Mouse (Mus musculus) myocyte (in vitro differentiated cells): ENCODE data around the gene Klhl24. TPM values are rescaled to one million over a fixed set of nuclear protein-coding genes. Genes with fewer than 3 reads are reported as not detected.

ENCODE experiments used
- H3K27me3 ChIP-seq: one replicate; pipeline ENCODE4 v1.6.1; 2011; ENCODE audit not compliant: control insufficient read depth, insufficient read depth, insufficient read length
- H3K36me3 ChIP-seq: one replicate; pipeline ENCODE4 v1.6.1; 2011; ENCODE audit not compliant: control insufficient read depth, insufficient read depth
- H3K4me2 ChIP-seq: one replicate; pipeline ENCODE4 v1.6.1; 2011; ENCODE audit warnings: low read depth, control low read depth
- H3K4me3 ChIP-seq: one replicate; pipeline ENCODE4 v1.5.1; 2011; ENCODE audit warnings: mild to moderate bottlenecking, control low read depth, moderate library complexity
- H3K79me2 ChIP-seq: one replicate; pipeline ENCODE4 v1.6.1; 2011; ENCODE audit not compliant: control insufficient read depth, insufficient read depth
- H3ac ChIP-seq: one replicate; pipeline ENCODE4 v1.6.1; 2011; ENCODE audit not compliant: control insufficient read depth, insufficient read length
- CEBPB ChIP-seq: IDR thresholded peaks from 2 replicates; pipeline ENCODE4 v1.6.1; 2011; ENCODE audit warnings: mild to moderate bottlenecking, moderate library complexity; ENCODE audit not compliant: poor library complexity, insufficient read depth, severe bottlenecking
- E2F4 ChIP-seq: IDR thresholded peaks from one replicate; pipeline ENCODE4 v1.6.1; 2011; ENCODE audit warnings: mild to moderate bottlenecking, control low read depth, moderate library complexity; ENCODE audit not compliant: insufficient read depth
- MAX ChIP-seq: IDR thresholded peaks from one replicate; pipeline ENCODE4 v1.6.1; 2011; ENCODE audit warnings: low read depth, mild to moderate bottlenecking, control low read depth
- MYOD1 ChIP-seq, 3 experiments: IDR thresholded peaks; one replicate each; pipeline ENCODE4 v1.6.1; 2011; ENCODE audit warnings: control low read depth in 2 of 3, low read depth in 2 of 3, mild to moderate bottlenecking in 2 of 3, moderate library complexity in 1 of 3; ENCODE audit not compliant: insufficient read length in 2 of 3, control insufficient read depth in 1 of 3
- MYOG ChIP-seq, 3 experiments: IDR thresholded peaks; one replicate each; pipeline ENCODE4 v1.6.1; 2011; ENCODE audit warnings: control low read depth in 2 of 3, low read depth in 2 of 3, mild to moderate bottlenecking in 2 of 3; ENCODE audit not compliant: insufficient read length in 2 of 3, control insufficient read depth in 1 of 3, insufficient read depth in 1 of 3
- POLR2A ChIP-seq: IDR thresholded peaks from one replicate; pipeline ENCODE4 v1.6.1; 2011; ENCODE audit warnings: low read depth, mild to moderate bottlenecking, control low read depth, moderate library complexity; ENCODE audit not compliant: insufficient read length
- POLR2AphosphoS2 ChIP-seq: IDR thresholded peaks from one replicate; pipeline ENCODE4 v1.6.1; 2011; ENCODE audit warnings: low read depth, control low read depth; ENCODE audit not compliant: insufficient read length
- REST ChIP-seq: IDR thresholded peaks from one replicate; pipeline ENCODE4 v1.6.1; 2011; ENCODE audit warnings: mild to moderate bottlenecking, control low read depth, moderate library complexity; ENCODE audit not compliant: insufficient read depth, insufficient read length
- SRF ChIP-seq: IDR thresholded peaks from one replicate; pipeline ENCODE4 v1.6.1; 2011; ENCODE audit warnings: low read depth; ENCODE audit not compliant: control insufficient read depth, insufficient read length
- TCF12 ChIP-seq: IDR thresholded peaks from one replicate; pipeline ENCODE4 v1.6.1; 2011; ENCODE audit warnings: mild to moderate bottlenecking, control low read depth; ENCODE audit not compliant: poor library complexity, insufficient read depth, severe bottlenecking
- TCF3 ChIP-seq: IDR thresholded peaks from one replicate; pipeline ENCODE4 v1.6.1; 2011; ENCODE audit warnings: low read depth, control low read depth; ENCODE audit not compliant: insufficient read length
- USF1 ChIP-seq: IDR thresholded peaks from one replicate; pipeline ENCODE4 v1.6.1; 2011; ENCODE audit warnings: low read depth, mild to moderate bottlenecking, control low read depth, moderate library complexity
- polyA plus RNA-seq: library from polyadenylated mRNA; unstranded; fragments of >200 nt; fragmentation: generic; extraction: Trizol; gene quantifications from one replicate; pipeline ENCODE4 v1.2.1, GENCODE M21; 2012; ENCODE audit warnings: missing spikeins

Klhl24 gene
- polyA plus RNA-seq = 11.3 TPM

DNA sequence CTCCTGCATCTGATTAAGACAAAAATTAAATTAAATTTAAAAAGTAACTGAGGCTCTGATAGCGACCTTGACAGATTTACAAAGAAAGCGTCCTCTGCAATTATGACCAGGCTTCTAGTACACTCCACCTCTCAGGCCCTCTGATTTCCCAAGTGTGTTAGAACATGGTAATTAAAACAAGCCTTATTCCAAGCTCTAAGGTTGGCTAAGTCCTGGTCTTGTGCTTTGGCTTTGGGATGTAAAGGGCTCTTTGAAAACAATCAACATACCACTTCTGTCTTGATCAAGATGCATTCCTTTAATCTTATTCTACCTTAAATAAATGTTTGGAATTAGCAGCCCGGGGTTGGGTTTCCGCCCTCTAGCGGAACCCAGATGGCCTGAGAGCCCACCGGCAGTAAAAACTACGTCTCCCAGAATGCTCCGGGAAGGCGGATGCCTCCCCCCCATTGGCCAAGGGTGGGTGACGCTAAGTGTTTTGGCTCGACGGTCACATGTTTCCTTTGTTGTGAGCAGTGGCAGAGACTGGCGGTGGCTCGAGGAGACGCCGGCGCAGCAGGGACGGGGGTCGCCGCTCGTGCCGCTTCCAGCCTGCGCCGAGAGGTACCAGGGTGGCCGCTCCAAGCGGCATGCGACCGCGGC is at the start of gene Klhl24:
Gene Klhl24, plus strand, starts transcription at position 474 of the 642 bp plus-strand sequence.
- TF ChIP-seq MAX (no peak), USF1 (peak; percentile 79), MYOG (IDR thresholded peaks at IDR 0.05; ENCODE audit: control insufficient read depth in 1 of 3, insufficient read depth in 1 of 3, insufficient read length in 2 of 3, low read depth in 2 of 3) (no peak), TCF12 (no peak), TCF3 (no peak), CEBPB (no peak), POLR2A (peak; percentile 80), POLR2AphosphoS2 (peak; percentile 80), SRF (peak; percentile 37)
- H3K4me3 ChIP-seq = peak within 1 kb of the TSS; percentile 47
- no peaks in the 10 kb centered on the region for H3K27me3 ChIP-seq
- peak within 1 kb of the TSS; percentile 52 for H3ac ChIP-seq
- no peaks in the 10 kb centered on the region for H3K36me3 ChIP-seq
- H3K4me2 ChIP-seq = peak within 1 kb of the TSS; percentile 68
- peaks cover 6% of the 10 kb centered on the region for H3K79me2 ChIP-seq

DNA sequence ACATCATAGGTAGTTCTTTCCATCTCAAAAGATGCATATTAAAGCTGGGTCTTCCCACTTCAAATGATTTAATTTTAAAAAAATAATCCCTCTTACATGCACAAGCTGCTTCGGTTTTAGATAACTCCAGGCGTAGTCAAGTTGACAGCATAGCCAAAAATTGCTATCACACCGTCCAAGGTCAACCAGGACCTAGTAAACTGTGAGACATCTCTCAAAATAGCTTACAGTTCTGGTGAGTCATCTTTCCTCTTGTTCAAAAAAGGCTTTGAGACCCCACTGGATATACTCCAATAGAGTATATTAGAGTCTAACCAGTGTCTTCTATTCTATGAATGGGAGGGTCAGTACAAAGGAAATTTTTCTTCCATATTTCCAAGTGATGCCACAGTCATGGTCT is 44.7 kb upstream of the Klhl24 start:
- no peak for TF ChIP-seq MYOG (IDR thresholded peaks at IDR 0.05; ENCODE audit: control insufficient read depth in 1 of 3, insufficient read depth in 1 of 3, insufficient read length in 2 of 3, low read depth in 2 of 3)
- TF ChIP-seq POLR2A = no peak
- TF ChIP-seq SRF = no peak
- TF ChIP-seq MYOD1 (IDR thresholded peaks at IDR 0.05; ENCODE audit: control insufficient read depth in 1 of 3, insufficient read length in 2 of 3, low read depth in 2 of 3) = no peak
- no peak for TF ChIP-seq USF1
- no peak for TF ChIP-seq CEBPB
- TF ChIP-seq POLR2AphosphoS2 = no peak
- no peak for TF ChIP-seq TCF12
- TF ChIP-seq REST = no peak
- TF ChIP-seq TCF3 = no peak
- no peak for TF ChIP-seq E2F4
- TF ChIP-seq MAX = no peak
- no peaks in the 10 kb centered on the region for H3K79me2 ChIP-seq
- no peak overlapping the region for H3K4me3 ChIP-seq
- no peaks in the 10 kb centered on the region for H3K36me3 ChIP-seq
- H3K4me2 ChIP-seq = no peak overlapping the region
- no peak overlapping the region for H3ac ChIP-seq
- H3K27me3 ChIP-seq = no peaks in the 10 kb centered on the region

DNA sequence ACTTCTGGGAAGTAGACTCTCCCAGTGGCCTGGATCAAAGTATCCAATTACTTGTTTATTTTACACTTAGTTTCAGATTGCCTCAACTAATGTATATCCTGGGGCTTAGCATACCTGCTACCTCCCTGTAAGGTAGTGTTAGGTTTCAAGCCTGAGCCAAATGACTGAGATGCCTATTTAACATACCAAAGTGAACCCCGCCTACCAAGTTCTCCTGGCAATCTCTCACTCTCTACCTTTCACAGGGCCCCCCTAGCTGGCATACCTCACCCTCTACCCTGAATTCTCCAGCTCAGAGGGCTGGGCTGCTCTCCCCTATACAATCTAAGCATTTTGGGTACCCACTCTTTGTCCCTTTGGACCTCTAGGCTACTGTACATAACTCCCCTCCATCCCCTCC is 24.6 kb upstream of the Klhl24 start:
- no peak overlapping the region for H3ac ChIP-seq
- H3K79me2 ChIP-seq = no peaks in the 10 kb centered on the region
- no peak for TF ChIP-seq REST
- no peak for TF ChIP-seq TCF3
- no peak for TF ChIP-seq POLR2A
- no peak for TF ChIP-seq MAX
- H3K4me3 ChIP-seq = no peak overlapping the region
- no peak overlapping the region for H3K4me2 ChIP-seq
- H3K27me3 ChIP-seq = no peaks in the 10 kb centered on the region
- H3K36me3 ChIP-seq = no peaks in the 10 kb centered on the region

DNA sequence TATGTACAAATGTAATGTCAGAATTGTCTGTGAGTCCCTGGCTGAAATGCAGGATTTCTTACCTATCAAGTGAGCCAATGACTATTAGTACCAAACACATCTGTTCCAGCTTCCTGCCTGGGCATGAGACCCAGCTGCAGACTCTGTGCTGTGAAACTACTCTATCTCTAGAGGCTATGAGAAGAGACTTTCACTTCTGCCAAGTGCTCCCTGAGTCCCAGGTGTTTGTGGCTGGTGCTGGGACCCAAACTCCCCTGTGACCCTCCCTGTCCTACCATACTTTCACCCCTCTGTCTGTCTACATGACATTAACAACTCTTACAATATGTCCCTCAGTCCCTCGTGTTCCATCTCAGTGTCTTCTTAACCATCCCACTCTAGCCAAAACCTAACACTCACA is 20.7 kb upstream of the Klhl24 start:
- Histone ChIP-seq H3K4me3 (no peak overlapping the region), H3K79me2 (no peaks in the 10 kb centered on the region), H3K4me2 (no peak overlapping the region), H3K27me3 (no peaks in the 10 kb centered on the region), H3ac (no peak overlapping the region), H3K36me3 (no peaks in the 10 kb centered on the region)
- no peak for TF ChIP-seq REST
- no peak for TF ChIP-seq MYOG (IDR thresholded peaks at IDR 0.05; ENCODE audit: control insufficient read depth in 1 of 3, insufficient read depth in 1 of 3, insufficient read length in 2 of 3, low read depth in 2 of 3)
- no peak for TF ChIP-seq TCF3
- no peak for TF ChIP-seq POLR2AphosphoS2
- no peak for TF ChIP-seq TCF12
- TF ChIP-seq POLR2A = no peak
- no peak for TF ChIP-seq MYOD1 (IDR thresholded peaks at IDR 0.05; ENCODE audit: control insufficient read depth in 1 of 3, insufficient read length in 2 of 3, low read depth in 2 of 3)
- TF ChIP-seq CEBPB = no peak
- no peak for TF ChIP-seq E2F4
- TF ChIP-seq USF1 = no peak
- no peak for TF ChIP-seq SRF
- TF ChIP-seq MAX = no peak

DNA sequence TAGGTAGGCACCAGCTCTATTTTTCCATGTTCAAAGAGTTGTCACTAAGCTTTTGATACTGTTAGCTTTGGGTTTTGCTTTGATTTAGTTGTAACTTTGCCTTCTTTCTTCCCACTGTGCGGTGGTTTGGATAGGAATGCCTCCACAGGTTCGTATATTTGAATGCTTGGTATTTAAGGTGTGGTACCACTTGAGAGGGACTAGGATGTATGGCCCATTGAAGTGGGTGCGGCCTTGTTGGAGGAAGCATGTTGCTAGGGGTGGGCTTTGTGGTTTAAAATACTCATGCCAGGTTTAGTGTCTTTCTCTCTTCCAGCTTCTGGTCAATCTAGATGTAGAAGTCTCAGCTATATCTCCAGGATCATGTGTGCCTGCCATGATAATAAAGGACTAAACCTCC is 17.1 kb upstream of the Klhl24 start:
- Histone ChIP-seq H3K27me3 (peaks cover 3% of the 10 kb centered on the region), H3K36me3 (no peaks in the 10 kb centered on the region), H3K4me3 (no peak overlapping the region), H3ac (no peak overlapping the region), H3K79me2 (no peaks in the 10 kb centered on the region), H3K4me2 (no peak overlapping the region)
- TF ChIP-seq POLR2AphosphoS2 (no peak), E2F4 (no peak), REST (no peak), SRF (no peak), TCF3 (no peak), USF1 (no peak), MYOG (IDR thresholded peaks at IDR 0.05; ENCODE audit: control insufficient read depth in 1 of 3, insufficient read depth in 1 of 3, insufficient read length in 2 of 3, low read depth in 2 of 3) (no peak), POLR2A (no peak), MAX (no peak), CEBPB (no peak), TCF12 (no peak), MYOD1 (IDR thresholded peaks at IDR 0.05; ENCODE audit: control insufficient read depth in 1 of 3, insufficient read length in 2 of 3, low read depth in 2 of 3) (no peak)
